Mouse (Mus musculus) heart, postnatal 0 days (tissue): Measurements from ENCODE around the gene Sdc4.

Source experiments
- CTCF ChIP-seq: IDR thresholded peaks from 2 replicates; pipeline ENCODE4 v1.5.1; 2016; ENCODE audit warnings: antibody characterized with exemption, control low read depth, low read depth
- EP300 ChIP-seq: IDR thresholded peaks from 2 replicates; pipeline ENCODE4 v1.6.1; 2016; ENCODE audit warnings: antibody characterized with exemption, low read depth

DNA sequence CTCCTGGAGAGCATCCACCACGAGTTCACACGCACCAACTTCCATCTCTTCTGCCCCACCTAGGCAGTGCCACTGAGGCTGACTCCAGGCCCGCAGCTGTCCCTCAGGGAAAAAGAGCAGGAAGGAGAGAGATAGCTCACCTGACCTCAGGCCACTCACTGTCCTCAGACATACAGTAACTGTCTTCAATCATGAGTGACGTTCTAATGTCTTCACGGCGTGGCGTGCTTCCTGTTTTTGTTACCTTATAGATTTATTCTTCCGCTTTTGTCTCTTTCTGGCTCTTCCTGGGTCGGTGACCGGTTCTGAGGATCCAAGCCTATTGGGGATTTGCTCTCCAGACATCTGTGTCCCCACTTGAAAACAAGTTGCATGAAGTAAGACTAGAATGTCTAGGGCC lies 29.1 kb downstream of the Sdc4 start:
- TF ChIP-seq CTCF (no peak), EP300 (no peak)
